Mouse (Mus musculus) heart, embryonic 13.5 days (tissue): ENCODE data around the gene Psmc2. TPM values are rescaled to one million over a fixed set of nuclear protein-coding genes. Genes with fewer than 3 reads are reported as not detected.
A peak's percentile ranks its signal among the peaks of the same experiment; 100 is the strongest.

Source experiments
- ATAC-seq: fragments of 200-750 bp; cut with Nextera tagmentation; 2 replicates; pipeline ENCODE4 v1.8.0; 2017; ENCODE audit warnings: moderate TSS enrichment; ENCODE audit not compliant: insufficient number of reproducible peaks, low FRiP score, low TSS enrichment; ENCODE audit errors: extremely low read depth
- H3K27ac ChIP-seq: fragments of 300-500 bp; sonication (generic); replicated peaks from 2 replicates; pipeline ENCODE4 v1.5.1; 2015; ENCODE audit warnings: moderate library complexity, mild to moderate bottlenecking, inconsistent platforms
- H3K27me3 ChIP-seq: fragments of 300-500 bp; sonication (generic); replicated peaks from 2 replicates; pipeline ENCODE4 v1.6.1; 2015; ENCODE audit warnings: mild to moderate bottlenecking, inconsistent platforms
- H3K36me3 ChIP-seq: fragments of 300-500 bp; sonication (generic); 2 replicates; pipeline ENCODE4 v1.6.1; 2015; ENCODE audit warnings: mild to moderate bottlenecking, inconsistent platforms
- H3K4me1 ChIP-seq: fragments of 300-500 bp; sonication (generic); 2 replicates; pipeline ENCODE4 v1.6.1; 2015; ENCODE audit warnings: inconsistent platforms
- H3K4me2 ChIP-seq: fragments of 300-500 bp; sonication (generic); 2 replicates; pipeline ENCODE4 v1.6.1; 2015; ENCODE audit warnings: inconsistent platforms, mild to moderate bottlenecking, moderate library complexity
- H3K4me3 ChIP-seq: fragments of 300-500 bp; sonication (generic); 2 replicates; pipeline ENCODE4 v1.5.1; 2015; ENCODE audit warnings: moderate library complexity, mild to moderate bottlenecking, inconsistent platforms
- H3K9ac ChIP-seq: fragments of 300-500 bp; sonication (generic); 2 replicates; pipeline ENCODE4 v1.6.1; 2015; ENCODE audit warnings: inconsistent platforms, mild to moderate bottlenecking, moderate library complexity
- H3K9me3 ChIP-seq: fragments of 300-500 bp; sonication (generic); 2 replicates; pipeline ENCODE4 v1.6.1; 2016; ENCODE audit warnings: inconsistent platforms
- WGBS: fragments of 180-500 bp; shearing (Covaris S2); methylation state at CpG from one replicate; pipeline ENCODE4 v1.1.7; 2015; ENCODE audit warnings: mixed read lengths; 5-methylcytosine and 5-hydroxymethylcytosine counted together
- polyA plus RNA-seq: library from polyadenylated mRNA; unstranded; fragments of >200 nt; fragmentation: Nextera tagmentation; extraction: Ambion mirVana; gene quantifications from 2 replicates; pipeline ENCODE4 v1.2.1, GENCODE M21; 2015

The Psmc2 gene
- polyA plus RNA-seq, 1 experiment from 2014 or later, result 138 TPM

GRCm38 (mm10) chr5:21776491-21776890 lies 8.6 kb upstream of the Psmc2 start:
- Histone ChIP-seq H3K9me3 (no peaks in the 10 kb centered on the region), H3K4me1 (no peaks in the 10 kb centered on the region), H3K27ac (no peak overlapping the region), H3K9ac (no peak overlapping the region), H3K4me2 (no peak overlapping the region), H3K4me3 (no peak overlapping the region), H3K36me3 (peaks cover 80% of the 10 kb centered on the region), H3K27me3 (no peaks in the 10 kb centered on the region)
- ATAC-seq, result no peak
- 91% methylated on average over 6 of the region's 6 CpGs for WGBS

- Histone ChIP-seq H3K9ac (peak overlapping the region; percentile 89), H3K27ac (peak overlapping the region; percentile 55), H3K4me2 (peak overlapping the region; percentile 96), H3K36me3 (peaks cover 47% of the 10 kb centered on the region), H3K4me1 (peaks cover 26% of the 10 kb centered on the region), H3K27me3 (no peaks in the 10 kb centered on the region), H3K4me3 (peak overlapping the region; percentile 98), H3K9me3 (no peaks in the 10 kb centered on the region)
- ATAC-seq, result peak; percentile 27; the same call in 1 of the 2 replicates
- under 1% methylated on average over 51 of the region's 51 CpGs for WGBS
These were observed 676 bp upstream of the Psmc2 start for GRCm38 (mm10) chr5:21784161-21785052.

- peak overlapping the region; percentile 96 for H3K4me2 ChIP-seq
- H3K9ac ChIP-seq, result no peak overlapping the region
- H3K36me3 ChIP-seq, result peaks cover 39% of the 10 kb centered on the region
- 81% methylated on average over 7 of the region's 7 CpGs for WGBS
- no peak for ATAC-seq
- H3K27me3 ChIP-seq, result no peaks in the 10 kb centered on the region
- peak overlapping the region; percentile 89; the same call in 1 of the 2 replicates for H3K4me3 ChIP-seq
- H3K9me3 ChIP-seq, result no peaks in the 10 kb centered on the region
- peaks cover 26% of the 10 kb centered on the region for H3K4me1 ChIP-seq
- H3K27ac ChIP-seq, result no peak overlapping the region
These were observed 693 bp downstream of the Psmc2 start for GRCm38 (mm10) chr5:21785776-21786175.

- Histone ChIP-seq H3K27ac (peak overlapping the region; percentile 86), H3K4me2 (peak overlapping the region; percentile 96), H3K4me1 (peaks cover 26% of the 10 kb centered on the region), H3K9ac (peak overlapping the region; percentile 96), H3K27me3 (no peaks in the 10 kb centered on the region), H3K4me3 (peak overlapping the region; percentile 89), H3K36me3 (peaks cover 31% of the 10 kb centered on the region), H3K9me3 (no peaks in the 10 kb centered on the region)
- peak; percentile 64; the same call in 1 of the 2 replicates for ATAC-seq
- 2% methylated on average over 51 of the region's 51 CpGs for WGBS
These were observed 1.4 kb downstream of the Psmc2 start for GRCm38 (mm10) chr5:21786258-21787185.

GRCm38 (mm10) chr5:21787186-21788105 lies 2.4 kb downstream of the Psmc2 start:
- WGBS, result 32% methylated on average over 11 of the region's 11 CpGs
- H3K27me3 ChIP-seq, result no peaks in the 10 kb centered on the region
- H3K9me3 ChIP-seq, result no peaks in the 10 kb centered on the region
- H3K4me2 ChIP-seq, result peak overlapping the region; percentile 96
- peaks cover 30% of the 10 kb centered on the region for H3K36me3 ChIP-seq
- H3K4me3 ChIP-seq, result peak overlapping the region; percentile 89
- peak overlapping the region; percentile 96 for H3K9ac ChIP-seq
- H3K4me1 ChIP-seq, result peaks cover 26% of the 10 kb centered on the region
- peak overlapping the region; percentile 86 for H3K27ac ChIP-seq
- no peak for ATAC-seq

- peaks cover 26% of the 10 kb centered on the region for H3K4me1 ChIP-seq
- WGBS, result 73% methylated on average over 5 of the region's 5 CpGs
- ATAC-seq, result no peak
- H3K36me3 ChIP-seq, result peaks cover 26% of the 10 kb centered on the region
- no peak overlapping the region for H3K9ac ChIP-seq
- H3K4me3 ChIP-seq, result no peak overlapping the region
- H3K9me3 ChIP-seq, result no peaks in the 10 kb centered on the region
- H3K27ac ChIP-seq, result no peak overlapping the region
- no peaks in the 10 kb centered on the region for H3K27me3 ChIP-seq
- H3K4me2 ChIP-seq, result no peak overlapping the region
These were observed 4.0 kb downstream of the Psmc2 start for GRCm38 (mm10) chr5:21789061-21789460.

GRCm38 (mm10) chr5:21792166-21792565 lies 7.1 kb downstream of the Psmc2 start:
- ATAC-seq, result no peak
- H3K27me3 ChIP-seq, result no peaks in the 10 kb centered on the region
- H3K4me1 ChIP-seq, result peaks cover 23% of the 10 kb centered on the region
- H3K9ac ChIP-seq, result no peak overlapping the region
- H3K4me3 ChIP-seq, result no peak overlapping the region
- no peaks in the 10 kb centered on the region for H3K9me3 ChIP-seq
- no peak overlapping the region for H3K27ac ChIP-seq
- peaks cover 47% of the 10 kb centered on the region for H3K36me3 ChIP-seq
- H3K4me2 ChIP-seq, result no peak overlapping the region

GRCm38 (mm10) chr5:21802907-21803306 lies 17.8 kb downstream of the Psmc2 start:
- WGBS, result 89% methylated on average over 9 of the region's 9 CpGs
- Histone ChIP-seq H3K4me3 (no peak overlapping the region), H3K27me3 (no peaks in the 10 kb centered on the region), H3K27ac (no peak overlapping the region), H3K4me1 (no peaks in the 10 kb centered on the region), H3K9me3 (no peaks in the 10 kb centered on the region), H3K36me3 (peaks cover 63% of the 10 kb centered on the region), H3K9ac (no peak overlapping the region), H3K4me2 (no peak overlapping the region)
- no peak for ATAC-seq

GRCm38 (mm10) chr5:21803691-21804188 lies 18.7 kb downstream of the Psmc2 start:
- 91% methylated on average over 12 of the region's 12 CpGs for WGBS
- Histone ChIP-seq H3K9me3 (no peaks in the 10 kb centered on the region), H3K9ac (no peak overlapping the region), H3K4me2 (no peak overlapping the region), H3K4me3 (no peak overlapping the region), H3K4me1 (no peaks in the 10 kb centered on the region), H3K27me3 (no peaks in the 10 kb centered on the region), H3K36me3 (peaks cover 56% of the 10 kb centered on the region), H3K27ac (no peak overlapping the region)
- ATAC-seq, result no peak

- Histone ChIP-seq H3K4me2 (no peak overlapping the region), H3K27ac (no peak overlapping the region), H3K9me3 (no peaks in the 10 kb centered on the region), H3K27me3 (no peaks in the 10 kb centered on the region), H3K4me1 (no peaks in the 10 kb centered on the region), H3K36me3 (peaks cover 47% of the 10 kb centered on the region), H3K4me3 (no peak overlapping the region), H3K9ac (no peak overlapping the region)
- no peak for ATAC-seq
- 30% methylated on average over 4 of the region's 4 CpGs for WGBS
These were observed 19.8 kb downstream of the Psmc2 start for GRCm38 (mm10) chr5:21804837-21805236.
